Mouse (Mus musculus) heart, embryonic 12.5 days (tissue): Measurements from ENCODE around the gene Tspan9. TPM values are rescaled to one million over a fixed set of nuclear protein-coding genes. Genes with fewer than 3 reads are reported as not detected.

Experiments used
- ATAC-seq: fragments of 200-750 bp; cut with Nextera tagmentation; 2 replicates; pipeline ENCODE4 v1.8.0; 2017; ENCODE audit warnings: moderate TSS enrichment, moderate library complexity; ENCODE audit not compliant: insufficient number of reproducible peaks, low FRiP score
- H3K27ac ChIP-seq: fragments of 300-500 bp; sonication (generic); 2 replicates; pipeline ENCODE4 v1.5.1; 2016; ENCODE audit warnings: mild to moderate bottlenecking, moderate library complexity; ENCODE audit not compliant: poor library complexity, severe bottlenecking
- H3K27me3 ChIP-seq: fragments of 300-500 bp; sonication (generic); replicated peaks from 2 replicates; pipeline ENCODE4 v1.6.1; 2016; ENCODE audit warnings: mild to moderate bottlenecking, moderate library complexity
- H3K36me3 ChIP-seq: fragments of 300-500 bp; sonication (generic); 2 replicates; pipeline ENCODE4 v1.6.1; 2016; ENCODE audit warnings: mild to moderate bottlenecking, moderate library complexity
- H3K4me1 ChIP-seq: fragments of 300-500 bp; sonication (generic); replicated peaks from 2 replicates; pipeline ENCODE4 v1.6.1; 2016; ENCODE audit warnings: mild to moderate bottlenecking
- H3K4me2 ChIP-seq: fragments of 300-500 bp; sonication (generic); 2 replicates; pipeline ENCODE4 v1.6.1; 2016; ENCODE audit warnings: mild to moderate bottlenecking, moderate library complexity
- H3K4me3 ChIP-seq: fragments of 300-500 bp; sonication (generic); 2 replicates; pipeline ENCODE4 v1.5.1; 2016; ENCODE audit warnings: mild to moderate bottlenecking
- H3K9ac ChIP-seq: fragments of 300-500 bp; sonication (generic); 2 replicates; pipeline ENCODE4 v1.6.1; 2016; ENCODE audit warnings: mild to moderate bottlenecking, moderate library complexity
- H3K9me3 ChIP-seq: fragments of 300-500 bp; sonication (generic); replicated peaks from 2 replicates; pipeline ENCODE4 v1.6.1; 2016; ENCODE audit warnings: mild to moderate bottlenecking, moderate library complexity
- WGBS: fragments of 180-500 bp; shearing (Covaris S2); methylation state at CpG from one replicate; pipeline ENCODE4 v1.1.7; 2016; 5-methylcytosine and 5-hydroxymethylcytosine counted together
- polyA plus RNA-seq: library from polyadenylated mRNA; unstranded; fragments of >200 nt; fragmentation: Nextera tagmentation; extraction: Ambion mirVana; gene quantifications from 2 replicates; pipeline ENCODE4 v1.2.1, GENCODE M21; 2016

The Tspan9 gene
- polyA plus RNA-seq, 1 experiment from 2014 or later: 172 TPM

- 54% methylated on average over 5 of the region's 5 CpGs for WGBS
- Histone ChIP-seq H3K9ac (no peak overlapping the region), H3K4me2 (no peak overlapping the region)
Measured at GRCm38 (mm10) chr6:128075453-128076003, 67.9 kb downstream of the Tspan9 start.

GRCm38 (mm10) chr6:128070921-128071558 is 72.4 kb downstream of the Tspan9 start:
- no peak overlapping the region for H3K4me2 ChIP-seq
- peaks cover 16% of the 10 kb centered on the region; the same call in 1 of the 2 replicates for H3K36me3 ChIP-seq
- peak overlapping the region; percentile 56 for H3K27ac ChIP-seq
- 65% methylated on average over 12 of the region's 12 CpGs for WGBS
- no peak overlapping the region for H3K4me3 ChIP-seq
- H3K27me3 ChIP-seq: no peaks in the 10 kb centered on the region
- no peak for ATAC-seq
- no peaks in the 10 kb centered on the region for H3K9me3 ChIP-seq
- no peak overlapping the region for H3K9ac ChIP-seq
- peaks cover 68% of the 10 kb centered on the region for H3K4me1 ChIP-seq

More at GRCm38 (mm10) chr6:128075453-128076003, 67.9 kb downstream of the Tspan9 start:
- Histone ChIP-seq H3K27ac (peak overlapping the region; percentile 74), H3K9me3 (no peaks in the 10 kb centered on the region), H3K4me1 (peaks cover 86% of the 10 kb centered on the region), H3K36me3 (peaks cover 14% of the 10 kb centered on the region; the same call in 1 of the 2 replicates), H3K27me3 (no peaks in the 10 kb centered on the region), H3K4me3 (no peak overlapping the region)
- ATAC-seq: no peak

GRCm38 (mm10) chr6:128070072-128070872 is 73.1 kb downstream of the Tspan9 start:
- Histone ChIP-seq H3K4me2 (no peak overlapping the region), H3K27me3 (no peaks in the 10 kb centered on the region), H3K4me3 (no peak overlapping the region), H3K9ac (no peak overlapping the region), H3K4me1 (peaks cover 68% of the 10 kb centered on the region), H3K9me3 (no peaks in the 10 kb centered on the region), H3K27ac (peak overlapping the region; percentile 56), H3K36me3 (peaks cover 14% of the 10 kb centered on the region; the same call in 1 of the 2 replicates)
- no peak for ATAC-seq
- WGBS: 76% methylated on average over 19 of the region's 19 CpGs

- Histone ChIP-seq H3K27ac (no peak overlapping the region), H3K4me1 (peaks cover 56% of the 10 kb centered on the region)
- WGBS: 85% methylated on average over 8 of the region's 8 CpGs
Measured at GRCm38 (mm10) chr6:128068144-128068543, 75.2 kb downstream of the Tspan9 start.

GRCm38 (mm10) chr6:128065982-128066381 is 77.4 kb downstream of the Tspan9 start:
- H3K4me2 ChIP-seq: peak overlapping the region; percentile 33
- H3K36me3 ChIP-seq: peaks cover 21% of the 10 kb centered on the region; the same call in 1 of the 2 replicates
- H3K4me3 ChIP-seq: no peak overlapping the region
- H3K27ac ChIP-seq: peak overlapping the region; percentile 89
- 5% methylated on average over 7 of the region's 7 CpGs for WGBS
- no peaks in the 10 kb centered on the region for H3K27me3 ChIP-seq
- H3K9me3 ChIP-seq: no peaks in the 10 kb centered on the region
- peaks cover 50% of the 10 kb centered on the region for H3K4me1 ChIP-seq
- peak overlapping the region; percentile 24 for H3K9ac ChIP-seq
- ATAC-seq: peak; percentile 80

More at GRCm38 (mm10) chr6:128068144-128068543, 75.2 kb downstream of the Tspan9 start:
- Histone ChIP-seq H3K27me3 (no peaks in the 10 kb centered on the region), H3K4me3 (no peak overlapping the region), H3K9me3 (no peaks in the 10 kb centered on the region), H3K36me3 (0 out of 2 replicates have a peak, but pooled peaks cover 11% of the 10 kb centered on the region), H3K9ac (no peak overlapping the region), H3K4me2 (no peak overlapping the region)
- ATAC-seq: no peak

GRCm38 (mm10) chr6:128063501-128063900 is 79.9 kb downstream of the Tspan9 start:
- WGBS: 73% methylated on average over 1 of the region's 1 CpGs

GRCm38 (mm10) chr6:128062784-128063183 is 80.6 kb downstream of the Tspan9 start:
- Histone ChIP-seq H3K4me3 (no peak overlapping the region), H3K27ac (no peak overlapping the region), H3K9me3 (no peaks in the 10 kb centered on the region), H3K36me3 (peaks cover 11% of the 10 kb centered on the region; the same call in 1 of the 2 replicates), H3K4me2 (no peak overlapping the region), H3K27me3 (no peaks in the 10 kb centered on the region), H3K4me1 (peaks cover 48% of the 10 kb centered on the region), H3K9ac (no peak overlapping the region)
- ATAC-seq: no peak
- WGBS: 71% methylated on average over 6 of the region's 6 CpGs

More at GRCm38 (mm10) chr6:128063501-128063900, 79.9 kb downstream of the Tspan9 start:
- Histone ChIP-seq H3K36me3 (peaks cover 12% of the 10 kb centered on the region; the same call in 1 of the 2 replicates), H3K4me1 (peaks cover 43% of the 10 kb centered on the region), H3K4me2 (no peak overlapping the region), H3K27me3 (no peaks in the 10 kb centered on the region), H3K27ac (no peak overlapping the region), H3K9me3 (no peaks in the 10 kb centered on the region), H3K4me3 (no peak overlapping the region), H3K9ac (no peak overlapping the region)
- ATAC-seq: no peak

GRCm38 (mm10) chr6:128062216-128062615 is 81.2 kb downstream of the Tspan9 start:
- 79% methylated on average over 13 of the region's 13 CpGs for WGBS
- Histone ChIP-seq H3K4me1 (peaks cover 52% of the 10 kb centered on the region), H3K36me3 (peaks cover 13% of the 10 kb centered on the region), H3K4me3 (no peak overlapping the region), H3K4me2 (no peak overlapping the region), H3K27ac (no peak overlapping the region), H3K9me3 (no peaks in the 10 kb centered on the region), H3K9ac (no peak overlapping the region), H3K27me3 (no peaks in the 10 kb centered on the region)
- no peak for ATAC-seq

- Histone ChIP-seq H3K27me3 (no peaks in the 10 kb centered on the region), H3K9me3 (no peaks in the 10 kb centered on the region), H3K4me3 (no peak overlapping the region), H3K4me1 (peaks cover 47% of the 10 kb centered on the region), H3K4me2 (no peak overlapping the region), H3K27ac (no peak overlapping the region), H3K9ac (no peak overlapping the region), H3K36me3 (peaks cover 16% of the 10 kb centered on the region)
- ATAC-seq: no peak
- 61% methylated on average over 5 of the region's 5 CpGs for WGBS
Measured at GRCm38 (mm10) chr6:128061342-128061741, 82.1 kb downstream of the Tspan9 start.

- Histone ChIP-seq H3K4me2 (no peak overlapping the region), H3K4me1 (peaks cover 56% of the 10 kb centered on the region), H3K27ac (no peak overlapping the region), H3K9me3 (no peaks in the 10 kb centered on the region), H3K27me3 (no peaks in the 10 kb centered on the region), H3K9ac (no peak overlapping the region), H3K36me3 (peaks cover 16% of the 10 kb centered on the region), H3K4me3 (no peak overlapping the region)
- 54% methylated on average over 9 of the region's 9 CpGs for WGBS
- no peak for ATAC-seq
Measured at GRCm38 (mm10) chr6:128058570-128058969, 84.8 kb downstream of the Tspan9 start.

- no peaks in the 10 kb centered on the region for H3K27me3 ChIP-seq
- H3K4me2 ChIP-seq: no peak overlapping the region
- H3K9me3 ChIP-seq: no peaks in the 10 kb centered on the region
- peaks cover 60% of the 10 kb centered on the region for H3K4me1 ChIP-seq
- WGBS: 61% methylated on average over 7 of the region's 7 CpGs
- no peak overlapping the region for H3K27ac ChIP-seq
- peaks cover 16% of the 10 kb centered on the region for H3K36me3 ChIP-seq
- H3K4me3 ChIP-seq: no peak overlapping the region
- no peak overlapping the region for H3K9ac ChIP-seq
- no peak for ATAC-seq
Measured at GRCm38 (mm10) chr6:128058157-128058556, 85.2 kb downstream of the Tspan9 start.
